Mouse (Mus musculus) MEL (cell line): ENCODE measurements at regions not wholly inside any gene's neighbourhood (a gene's known extent, or its start where the extent isn't known, plus 50 kb on each side); places are given as distances from the start of the nearest gene placed in this dataset.

Experiments used
- CTCF ChIP-seq, 3 experiments: IDR thresholded peaks in 2 of 3; conservative IDR thresholded peaks in 1 of 3; 2 replicates each; pipeline ENCODE4 v1.5.1; 2011 to 2012; ENCODE audit warnings: low read length in 3 of 3, low read depth in 2 of 3, mild to moderate bottlenecking in 2 of 3, improper control_type of control experiment in 1 of 3, inconsistent platforms in 1 of 3, mixed read lengths in 1 of 3, moderate library complexity in 1 of 3; ENCODE audit not compliant: control insufficient read depth in 1 of 3, insufficient read depth in 1 of 3, poor library complexity in 1 of 3, severe bottlenecking in 1 of 3
- E2F4 ChIP-seq: IDR thresholded peaks from 2 replicates; pipeline ENCODE4 v1.6.1; 2011; ENCODE audit warnings: low read depth, low read length, improper control_type of control experiment, borderline replicate concordance
- HCFC1 ChIP-seq: IDR thresholded peaks from 2 replicates; pipeline ENCODE4 v1.6.1; 2012; ENCODE audit warnings: low read depth, mild to moderate bottlenecking, inconsistent platforms, low read length, improper control_type of control experiment, moderate library complexity
- MAX ChIP-seq: IDR thresholded peaks from 2 replicates; pipeline ENCODE4 v1.6.1; 2011; ENCODE audit warnings: low read length, improper control_type of control experiment
- MYC ChIP-seq: IDR thresholded peaks from 2 replicates; pipeline ENCODE4 v1.6.1; 2011; ENCODE audit warnings: low read depth, mild to moderate bottlenecking, low read length, improper control_type of control experiment, moderate library complexity
- NRF1 ChIP-seq: IDR thresholded peaks from 2 replicates; pipeline ENCODE4 v1.6.1; 2014; ENCODE audit warnings: low read depth, mild to moderate bottlenecking, inconsistent platforms, low read length, improper control_type of control experiment, moderate library complexity; ENCODE audit not compliant: poor library complexity, insufficient read depth, severe bottlenecking
- RAD21 ChIP-seq: IDR thresholded peaks from 2 replicates; pipeline ENCODE4 v1.6.1; 2011; ENCODE audit warnings: mild to moderate bottlenecking, low read depth, low read length, improper control_type of control experiment
- USF2 ChIP-seq, 2 experiments: IDR thresholded peaks; 2 replicates each; pipeline ENCODE4 v1.6.1; 2011 to 2012; ENCODE audit warnings: improper control_type of control experiment in 2 of 2, low read length in 2 of 2, borderline replicate concordance in 1 of 2, inconsistent platforms in 1 of 2, low read depth in 1 of 2, mild to moderate bottlenecking in 1 of 2; ENCODE audit not compliant: insufficient read depth in 1 of 2
- ZC3H11A ChIP-seq: IDR thresholded peaks from 2 replicates; pipeline ENCODE4 v1.6.1; 2012; ENCODE audit warnings: low read depth, mild to moderate bottlenecking, inconsistent platforms, low read length, improper control_type of control experiment

GRCm38 (mm10) chr6:31053003-31053402 is 94.1 kb upstream of the Klf14 start:
- TF ChIP-seq MYC (no peak), CTCF (IDR thresholded peaks at IDR 0.05 in 2 of 3, conservative IDR thresholded peaks at IDR 0.05 in 1 of 3; ENCODE audit: control insufficient read depth in 1 of 3, insufficient read depth in 1 of 3, low read depth in 2 of 3, low read length in 3 of 3, poor library complexity in 1 of 3, severe bottlenecking in 1 of 3) (no peak), E2F4 (no peak), USF2 (IDR thresholded peaks at IDR 0.05; ENCODE audit: borderline replicate concordance in 1 of 2, insufficient read depth in 1 of 2, low read depth in 1 of 2, low read length in 2 of 2) (no peak), ZC3H11A (no peak), NRF1 (no peak), MAX (no peak), HCFC1 (no peak), RAD21 (no peak)
